Mouse (Mus musculus) heart, embryonic 12.5 days (tissue): ENCODE results near the gene Wbp2. TPM values are rescaled to one million over a fixed set of nuclear protein-coding genes. Genes with fewer than 3 reads are reported as not detected.

Experiments
- ATAC-seq: fragments of 200-750 bp; cut with Nextera tagmentation; 2 replicates; pipeline ENCODE4 v1.8.0; 2017; ENCODE audit warnings: moderate TSS enrichment, moderate library complexity; ENCODE audit not compliant: insufficient number of reproducible peaks, low FRiP score
- H3K27ac ChIP-seq: fragments of 300-500 bp; sonication (generic); 2 replicates; pipeline ENCODE4 v1.5.1; 2016; ENCODE audit warnings: mild to moderate bottlenecking, moderate library complexity; ENCODE audit not compliant: poor library complexity, severe bottlenecking
- H3K27me3 ChIP-seq: fragments of 300-500 bp; sonication (generic); replicated peaks from 2 replicates; pipeline ENCODE4 v1.6.1; 2016; ENCODE audit warnings: mild to moderate bottlenecking, moderate library complexity
- H3K36me3 ChIP-seq: fragments of 300-500 bp; sonication (generic); 2 replicates; pipeline ENCODE4 v1.6.1; 2016; ENCODE audit warnings: mild to moderate bottlenecking, moderate library complexity
- H3K4me1 ChIP-seq: fragments of 300-500 bp; sonication (generic); replicated peaks from 2 replicates; pipeline ENCODE4 v1.6.1; 2016; ENCODE audit warnings: mild to moderate bottlenecking
- H3K4me2 ChIP-seq: fragments of 300-500 bp; sonication (generic); 2 replicates; pipeline ENCODE4 v1.6.1; 2016; ENCODE audit warnings: mild to moderate bottlenecking, moderate library complexity
- H3K4me3 ChIP-seq: fragments of 300-500 bp; sonication (generic); 2 replicates; pipeline ENCODE4 v1.5.1; 2016; ENCODE audit warnings: mild to moderate bottlenecking
- H3K9ac ChIP-seq: fragments of 300-500 bp; sonication (generic); 2 replicates; pipeline ENCODE4 v1.6.1; 2016; ENCODE audit warnings: mild to moderate bottlenecking, moderate library complexity
- H3K9me3 ChIP-seq: fragments of 300-500 bp; sonication (generic); replicated peaks from 2 replicates; pipeline ENCODE4 v1.6.1; 2016; ENCODE audit warnings: mild to moderate bottlenecking, moderate library complexity
- WGBS: fragments of 180-500 bp; shearing (Covaris S2); methylation state at CpG from one replicate; pipeline ENCODE4 v1.1.7; 2016; 5-methylcytosine and 5-hydroxymethylcytosine counted together
- polyA plus RNA-seq: library from polyadenylated mRNA; unstranded; fragments of >200 nt; fragmentation: Nextera tagmentation; extraction: Ambion mirVana; gene quantifications from 2 replicates; pipeline ENCODE4 v1.2.1, GENCODE M21; 2016

The Wbp2 gene
- polyA plus RNA-seq, 1 experiment from 2014 or later: 137 TPM

DNA sequence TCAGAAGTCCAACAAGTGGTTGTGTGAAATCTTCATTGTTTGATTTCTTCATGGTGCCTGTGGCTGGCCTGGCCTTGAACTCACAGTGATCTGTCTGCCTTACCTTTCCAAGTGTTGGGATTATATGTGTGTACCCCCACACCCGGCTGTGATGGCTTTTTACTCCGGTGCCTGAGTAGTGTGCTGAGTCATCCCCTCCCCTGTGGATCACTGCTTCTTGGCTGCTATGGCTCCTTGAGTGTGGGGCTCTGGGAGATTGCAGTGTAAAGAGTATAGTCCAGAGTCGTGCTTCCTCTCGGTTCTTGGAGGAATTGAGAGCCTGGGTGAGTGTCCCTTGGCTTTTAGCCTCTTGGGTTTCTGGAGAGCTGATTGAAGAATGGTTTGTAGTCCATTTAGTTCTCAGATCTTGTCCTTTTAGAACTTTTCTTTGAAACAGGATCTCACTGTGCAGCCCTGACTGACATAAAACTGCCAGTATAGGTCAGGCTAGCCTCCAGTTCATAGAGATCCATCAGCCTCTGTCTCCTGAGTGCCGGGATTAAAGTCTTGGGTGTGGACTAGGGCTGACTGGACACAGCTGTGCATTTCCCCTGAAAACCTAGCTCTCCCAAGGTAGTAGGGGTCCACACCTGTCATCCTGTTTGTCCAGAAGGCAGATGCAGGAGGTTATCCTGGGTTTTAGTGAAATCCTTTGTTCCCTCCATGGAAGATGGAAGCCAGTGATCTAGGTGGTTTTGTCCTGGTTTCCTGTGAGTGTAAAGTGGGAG, 44.2 kb downstream of the Wbp2 start:
- Histone ChIP-seq H3K4me1 (no peaks in the 10 kb centered on the region; the same call in 1 of the 2 replicates), H3K27ac (no peak overlapping the region), H3K9me3 (0 out of 2 replicates have a peak, but pooled peaks cover 4% of the 10 kb centered on the region), H3K27me3 (no peaks in the 10 kb centered on the region), H3K4me2 (no peak overlapping the region), H3K4me3 (no peak overlapping the region), H3K9ac (no peak overlapping the region), H3K36me3 (peaks cover 82% of the 10 kb centered on the region)
- ATAC-seq: no peak
- WGBS: 79% methylated on average over 5 of the region's 5 CpGs

DNA sequence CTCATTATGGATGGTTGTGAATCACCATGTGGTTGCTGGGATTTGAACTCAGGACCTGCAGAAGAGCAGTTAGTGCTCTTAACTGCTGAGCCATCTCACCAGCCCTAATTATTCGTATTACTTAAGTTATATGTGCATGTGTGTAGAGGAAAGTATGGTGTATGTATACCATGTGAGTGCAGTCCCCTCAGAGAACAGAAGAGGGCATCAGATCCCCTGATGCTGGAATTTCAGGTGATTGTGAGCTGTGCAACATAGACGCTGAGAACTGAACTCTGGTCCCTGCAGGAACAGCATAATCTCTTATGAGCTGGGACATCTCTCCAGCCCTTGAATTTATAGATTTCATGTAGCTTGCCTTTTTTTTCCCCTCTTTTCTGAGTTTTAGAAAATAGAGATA, 45.0 kb downstream of the Wbp2 start:
- ATAC-seq: no peak
- Histone ChIP-seq H3K9me3 (0 out of 2 replicates have a peak, but pooled peaks cover 4% of the 10 kb centered on the region), H3K27me3 (no peaks in the 10 kb centered on the region), H3K4me1 (no peaks in the 10 kb centered on the region; the same call in 1 of the 2 replicates), H3K27ac (no peak overlapping the region), H3K36me3 (peaks cover 75% of the 10 kb centered on the region), H3K4me2 (no peak overlapping the region), H3K4me3 (no peak overlapping the region), H3K9ac (no peak overlapping the region)
- WGBS: 94% methylated on average over 2 of the region's 2 CpGs

DNA sequence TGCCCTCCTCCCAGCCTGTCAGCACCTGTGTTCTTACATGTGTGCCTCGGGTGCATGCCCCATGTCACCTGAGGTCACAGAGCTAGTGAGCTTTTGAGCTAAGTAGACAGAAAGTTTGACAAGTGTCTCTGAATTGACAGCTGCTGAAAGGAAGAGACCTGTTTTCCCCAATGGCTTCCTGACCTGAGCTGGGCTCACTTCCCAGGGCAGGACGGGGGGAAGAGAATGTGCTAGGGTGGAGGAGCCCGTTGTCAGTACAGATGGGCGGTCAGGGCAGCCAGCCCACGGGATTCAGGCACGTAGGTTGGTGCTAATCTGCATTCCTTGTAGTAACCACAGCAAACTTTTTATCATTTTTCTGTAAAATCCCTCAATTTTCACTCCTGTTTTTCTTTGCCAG, 46.2 kb downstream of the Wbp2 start:
- Histone ChIP-seq H3K9me3 (0 out of 2 replicates have a peak, but pooled peaks cover 4% of the 10 kb centered on the region), H3K4me2 (no peak overlapping the region), H3K4me3 (no peak overlapping the region), H3K27me3 (no peaks in the 10 kb centered on the region), H3K36me3 (peaks cover 65% of the 10 kb centered on the region), H3K4me1 (no peaks in the 10 kb centered on the region; the same call in 1 of the 2 replicates), H3K9ac (no peak overlapping the region), H3K27ac (no peak overlapping the region)
- WGBS: 65% methylated on average over 6 of the region's 6 CpGs
- ATAC-seq: no peak

DNA sequence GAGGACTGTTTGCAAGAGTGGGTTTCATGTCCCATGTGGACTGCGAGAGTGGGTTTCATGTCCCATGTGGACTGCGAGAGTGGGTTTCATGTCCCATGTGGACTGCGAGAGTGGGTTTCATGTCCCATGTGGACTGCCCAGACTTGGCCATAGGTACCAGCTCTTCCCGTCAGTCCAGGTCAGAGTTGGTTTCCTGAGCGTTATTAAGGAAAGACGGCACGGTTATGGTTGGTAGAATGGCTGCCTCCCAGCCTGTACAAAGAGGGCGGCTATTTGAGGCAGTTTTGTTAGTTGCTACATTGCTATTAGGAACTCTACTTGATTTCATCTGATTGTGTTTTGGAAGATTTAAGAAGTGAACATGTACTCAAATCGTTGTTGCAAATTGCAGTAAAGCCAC, 49.0 kb downstream of the Wbp2 start:
- Histone ChIP-seq H3K4me1 (peaks cover 6% of the 10 kb centered on the region), H3K27me3 (no peaks in the 10 kb centered on the region), H3K9ac (no peak overlapping the region), H3K9me3 (0 out of 2 replicates have a peak, but pooled peaks cover 4% of the 10 kb centered on the region), H3K4me3 (no peak overlapping the region), H3K27ac (no peak overlapping the region), H3K36me3 (peaks cover 51% of the 10 kb centered on the region), H3K4me2 (no peak overlapping the region)
- 95% methylated on average over 9 of the region's 9 CpGs for WGBS
- no peak for ATAC-seq

DNA sequence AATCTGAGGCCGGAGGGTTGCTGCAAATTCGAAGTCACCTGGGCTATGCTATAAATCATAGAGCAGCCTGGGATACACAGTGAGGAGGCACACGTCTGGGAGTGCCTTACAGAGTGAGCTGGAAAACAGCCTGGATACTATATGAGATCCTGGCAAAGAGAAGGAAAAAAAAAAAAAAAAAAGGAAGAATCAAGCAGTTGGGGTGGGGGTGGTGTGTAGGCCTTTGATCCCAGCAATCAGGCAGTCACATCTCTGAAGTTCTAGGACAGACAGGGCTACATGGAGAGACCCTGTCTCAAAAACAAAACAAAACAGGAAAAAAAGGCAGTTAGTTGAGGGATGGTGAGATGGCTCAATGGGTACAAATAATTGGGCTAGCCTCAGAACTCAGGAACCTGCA, 50.1 kb downstream of the Wbp2 start:
- H3K27ac ChIP-seq: no peak overlapping the region
- H3K4me3 ChIP-seq: no peak overlapping the region
- ATAC-seq: no peak
- H3K9me3 ChIP-seq: 0 out of 2 replicates have a peak, but pooled peaks cover under 1% of the 10 kb centered on the region
- peaks cover 14% of the 10 kb centered on the region for H3K4me1 ChIP-seq
- H3K36me3 ChIP-seq: peaks cover 41% of the 10 kb centered on the region
- no peaks in the 10 kb centered on the region for H3K27me3 ChIP-seq
- H3K9ac ChIP-seq: no peak overlapping the region
- no peak overlapping the region for H3K4me2 ChIP-seq
- 85% methylated on average over 3 of the region's 3 CpGs for WGBS

- no peak for ATAC-seq
- Histone ChIP-seq H3K4me2 (no peak overlapping the region), H3K27ac (no peak overlapping the region), H3K9ac (no peak overlapping the region), H3K36me3 (peaks cover 26% of the 10 kb centered on the region), H3K4me3 (no peak overlapping the region), H3K4me1 (peaks cover 22% of the 10 kb centered on the region), H3K27me3 (no peaks in the 10 kb centered on the region), H3K9me3 (no peaks in the 10 kb centered on the region)
- WGBS: 95% methylated on average over 6 of the region's 6 CpGs
These were observed 52.2 kb downstream of the Wbp2 start for GRCm38 (mm10) chr11:116034584-116034983.

- WGBS: 26% methylated on average over 14 of the region's 14 CpGs
- ATAC-seq: peak; percentile 15
These were observed 55.6 kb downstream of the Wbp2 start for GRCm38 (mm10) chr11:116030898-116031845.

GRCm38 (mm10) chr11:116030088-116030897, 56.5 kb downstream of the Wbp2 start, which contains the start of gene Unk:
Unk (plus strand) TSS chr11:116030322.
- peak within 1 kb of the TSS; percentile 90 for H3K9ac ChIP-seq

More at GRCm38 (mm10) chr11:116030898-116031845, 55.6 kb downstream of the Wbp2 start:
- Histone ChIP-seq H3K9me3 (no peaks in the 10 kb centered on the region), H3K36me3 (peaks cover 12% of the 10 kb centered on the region), H3K27ac (peak overlapping the region; percentile 99), H3K9ac (peak overlapping the region; percentile 90), H3K27me3 (no peaks in the 10 kb centered on the region), H3K4me3 (peak overlapping the region; percentile 74), H3K4me2 (peak overlapping the region; percentile 77), H3K4me1 (peaks cover 22% of the 10 kb centered on the region)

GRCm38 (mm10) chr11:116029086-116029865, 57.5 kb downstream of the Wbp2 start:
- Histone ChIP-seq H3K27ac (no peak overlapping the region), H3K27me3 (no peaks in the 10 kb centered on the region), H3K36me3 (peaks cover 6% of the 10 kb centered on the region; the same call in 1 of the 2 replicates), H3K4me3 (peak overlapping the region; percentile 74), H3K9ac (0 out of 2 replicates have a peak overlapping the region, but pooled peaks have one; percentile 31), H3K4me1 (peaks cover 22% of the 10 kb centered on the region), H3K4me2 (peak overlapping the region; percentile 62), H3K9me3 (no peaks in the 10 kb centered on the region)
- ATAC-seq: no peak
- WGBS: 72% methylated on average over 6 of the region's 6 CpGs

More at GRCm38 (mm10) chr11:116030088-116030897, 56.5 kb downstream of the Wbp2 start, which contains the start of gene Unk:
- Histone ChIP-seq H3K27ac (peak within 1 kb of the TSS; percentile 99), H3K4me3 (peak within 1 kb of the TSS; percentile 74), H3K9me3 (no peaks in the 10 kb centered on the region), H3K27me3 (no peaks in the 10 kb centered on the region), H3K36me3 (peaks cover 12% of the 10 kb centered on the region), H3K4me1 (peaks cover 22% of the 10 kb centered on the region), H3K4me2 (peak within 1 kb of the TSS; percentile 77)
- peak; percentile 95 for ATAC-seq
- WGBS: under 1% methylated on average over 66 of the region's 67 CpGs
